Mouse (Mus musculus) adrenal gland, postnatal 25 days (tissue): ENCODE results near the gene Zfp944. TPM values are rescaled to one million over a fixed set of nuclear protein-coding genes. Genes with fewer than 3 reads are reported as not detected.
A peak's percentile ranks its signal among the peaks of the same experiment; 100 is the strongest.
"Not testable (repeated sequence)": the region's sequence is repeated elsewhere in the genome, so short reads cannot be mapped to it uniquely, and the experiment has no call there.

Experiments
- DNase-seq: peaks from one replicate; pipeline ENCODE4 v3.0.0; 2021; ENCODE audit warnings: mixed read lengths
- long read RNA-seq: library from polyadenylated mRNA; stranded (forward); transcript quantifications from one replicate; pipeline ENCODE4 v2.0.0, GENCODE M21; 2021
- total RNA-seq: library from RNA; stranded (reverse); gene quantifications from 2 replicates; pipeline ENCODE4 v1.2.3, GENCODE M21; 2021

Zfp944 gene
- total RNA-seq = 7.2 and 7.7 TPM in 2 replicates
- long read RNA-seq, partial matches to known transcripts = 1 of 12 reads
- long read RNA-seq, other reads (novel, unspliced or antisense) = 8 of 12 reads

DNA sequence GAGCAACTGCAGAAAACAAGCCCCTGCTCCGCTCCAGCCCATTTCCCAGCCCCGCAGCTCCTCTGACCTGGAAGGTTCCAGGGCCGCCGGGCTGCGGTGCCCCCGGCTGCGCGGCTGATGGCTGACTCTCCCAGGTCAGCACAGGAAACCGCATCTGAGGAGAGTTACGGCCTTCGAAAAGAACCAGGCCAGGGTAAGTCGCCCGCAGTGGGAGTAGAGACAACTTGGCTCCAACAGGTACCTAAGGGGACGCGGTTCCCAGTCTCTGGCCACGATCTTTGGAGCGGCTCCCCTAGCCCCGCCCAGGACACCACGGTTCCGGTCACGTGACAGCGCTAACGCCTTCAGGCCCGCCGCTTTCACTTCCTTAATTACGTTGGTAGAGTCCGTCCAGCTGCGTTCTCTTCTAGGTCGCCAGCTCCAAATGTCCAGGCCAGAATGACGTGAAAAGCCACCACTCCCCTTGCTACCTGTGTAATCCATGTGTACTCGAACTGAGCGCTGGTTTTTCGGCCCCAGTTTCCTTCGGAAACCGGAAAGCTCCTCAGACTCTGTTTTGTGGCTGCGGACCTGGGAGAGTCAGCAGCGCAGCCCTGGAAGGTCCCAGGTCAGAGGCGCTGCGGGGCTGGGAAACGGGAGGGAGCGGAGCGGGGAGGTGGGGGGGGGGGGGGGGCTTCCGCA lies at the start of gene Zfp944, which contains the start of gene Zfp758:
Zfp944 (minus strand) TSS at position 300 of the 681 bp plus-strand sequence.
Zfp758 (plus strand) TSS at position 353 of the 681 bp plus-strand sequence.
- DNase-seq = peak; percentile 28

DNA sequence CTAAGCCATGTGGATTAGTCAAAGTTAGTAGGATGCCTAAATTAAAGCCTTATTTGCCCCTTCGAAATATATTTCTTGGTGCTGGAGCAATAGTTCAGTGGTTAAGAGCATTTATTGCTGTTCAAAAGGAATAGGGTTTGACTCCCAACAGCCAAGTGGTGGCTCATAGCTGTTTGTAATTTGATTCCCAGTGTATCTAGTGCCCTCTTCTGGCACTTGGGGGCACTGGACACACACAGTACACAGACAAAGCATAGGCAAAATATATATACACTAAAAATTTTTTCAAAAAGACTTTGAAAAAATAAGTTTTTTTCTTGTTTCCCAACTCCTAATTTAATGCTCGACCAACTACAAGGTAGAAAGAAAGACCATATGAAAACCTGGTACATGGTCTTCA lies 49.6 kb upstream of the Zfp944 start:
- peak; percentile 16 for DNase-seq

DNA sequence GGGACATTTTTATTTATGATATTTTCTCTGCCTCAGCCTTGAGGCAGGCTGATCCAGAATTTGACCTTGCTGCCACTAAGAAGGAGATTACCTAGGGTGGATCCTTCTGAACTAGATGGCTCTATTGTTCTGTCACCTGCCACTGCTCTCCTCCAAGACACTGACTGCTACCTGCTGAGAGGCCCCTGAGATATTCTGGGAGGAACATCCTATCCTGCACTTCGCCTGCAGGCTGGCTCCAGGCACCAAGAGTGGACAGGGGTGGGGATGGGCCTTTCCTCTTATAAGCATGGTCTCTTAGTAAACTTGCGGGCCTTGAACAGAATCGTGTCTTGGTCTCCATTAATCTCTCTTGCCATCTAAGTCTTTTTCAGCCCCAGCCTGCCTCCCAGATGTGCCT lies 2.7 kb upstream of the Zfp944 start:
- DNase-seq = no peak

DNA sequence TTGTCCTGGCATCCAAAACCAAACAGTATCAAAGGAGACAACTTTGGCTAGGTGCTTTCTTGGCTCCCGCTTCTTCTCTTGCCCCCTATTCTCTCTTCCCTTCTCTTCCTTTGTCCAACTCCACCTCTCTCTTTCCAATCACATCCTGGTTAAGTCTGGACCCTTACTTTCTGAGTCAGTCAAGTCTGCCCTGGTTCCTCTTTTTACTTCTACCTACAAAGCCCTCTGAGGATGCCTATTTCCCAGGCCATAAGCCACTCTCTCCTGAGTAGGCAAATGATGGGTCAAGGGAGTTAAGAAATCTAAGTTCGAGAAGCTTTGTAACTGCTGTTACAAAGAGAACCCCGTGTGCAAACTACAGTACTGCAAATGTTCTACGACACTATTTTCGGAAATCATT lies 628 bp downstream of the Zfp944 start:
- DNase-seq = no peak

DNA sequence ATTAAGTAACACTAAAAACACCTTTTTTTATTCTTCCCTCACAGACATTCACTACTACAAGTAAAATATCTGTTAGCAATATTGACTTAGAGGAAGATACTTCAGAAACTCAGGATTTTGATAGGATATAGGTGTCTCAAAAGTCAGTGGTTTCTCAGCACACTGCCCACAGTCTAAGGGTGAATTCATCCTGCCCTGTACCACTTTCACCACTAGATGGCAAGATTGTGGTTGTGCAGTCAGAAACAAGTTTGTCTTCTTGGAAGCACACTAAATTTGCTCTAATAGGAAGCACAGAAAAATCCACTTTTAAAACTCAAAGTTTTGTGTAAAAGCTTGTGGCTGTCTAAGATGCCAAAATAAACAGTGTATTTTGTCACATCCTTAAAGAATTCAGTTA lies 8.4 kb downstream of the Zfp944 start:
- no peak for DNase-seq

DNA sequence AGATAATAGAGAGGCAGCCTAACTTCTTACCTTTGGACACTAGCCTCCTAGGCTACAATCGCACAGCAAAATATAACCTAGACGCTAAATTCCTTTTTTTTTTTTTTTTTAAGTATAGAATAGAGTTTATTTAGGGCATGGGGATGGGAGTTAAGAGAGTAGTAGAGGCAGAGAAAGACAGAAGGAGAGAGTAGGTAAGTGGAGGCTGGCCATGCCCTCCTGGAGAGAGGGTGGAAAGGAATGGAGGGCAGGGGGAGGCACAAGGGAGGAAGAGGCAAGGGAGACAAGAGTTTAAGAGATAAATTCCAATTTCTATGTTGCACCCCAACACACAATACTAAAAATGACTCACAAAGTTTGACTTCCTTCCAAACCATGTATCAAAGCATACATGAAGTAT lies 46.0 kb downstream of the Zfp944 start:
- not testable (repeated sequence) for DNase-seq

DNA sequence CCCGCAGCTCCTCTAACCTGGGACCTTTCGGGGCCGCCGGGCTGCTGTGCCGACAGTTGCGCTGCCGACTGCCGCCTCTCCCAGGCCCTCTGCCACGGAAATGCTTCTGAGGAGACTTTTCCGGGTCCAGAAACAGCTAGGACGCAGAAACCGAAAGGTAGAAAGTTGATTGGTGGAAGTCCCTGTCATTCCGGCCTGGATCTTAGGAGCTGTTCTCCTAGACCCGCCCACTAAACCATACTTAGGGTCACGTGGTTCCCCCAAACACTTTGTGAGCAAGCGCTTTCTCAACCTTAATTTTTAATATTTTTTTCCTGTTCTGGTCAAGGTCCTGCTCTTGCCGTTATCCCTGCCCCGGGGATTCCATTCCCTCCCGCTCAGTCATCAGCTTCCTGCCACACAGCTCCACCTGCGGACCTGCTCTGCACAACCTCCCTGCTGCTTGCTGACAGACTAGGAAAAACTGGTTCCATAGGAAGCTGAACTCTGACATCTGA lies 46.4 kb downstream of the Zfp944 start, which contains the start of gene CT030661.1:
CT030661.1 (minus strand) TSS at position 108 of the 497 bp plus-strand sequence.
- DNase-seq = peak; percentile 76

DNA sequence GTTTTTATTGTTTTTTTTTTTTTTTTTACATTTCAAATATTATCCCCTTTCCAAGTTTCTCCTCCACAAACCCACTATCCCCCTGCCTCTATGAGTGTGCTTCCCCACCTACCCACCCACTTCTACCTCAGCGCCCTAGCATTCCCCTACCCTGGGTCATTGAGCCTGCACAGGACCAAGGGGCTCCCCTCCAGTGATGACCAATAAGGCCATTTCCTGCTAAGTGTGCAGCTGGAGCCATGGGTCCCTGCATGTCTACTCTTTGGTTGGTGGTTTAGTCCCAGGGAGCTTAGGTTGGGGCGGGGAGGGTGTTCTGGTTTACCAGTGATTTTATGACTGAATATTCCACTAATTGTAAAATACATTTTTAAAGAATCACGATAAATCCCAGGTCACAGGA lies 47.0 kb downstream of the Zfp944 start:
- not testable (repeated sequence) for DNase-seq

Other genes with a start within 250 kb of the Zfp944 start
- 1.1 and 1.6 TPM in 2 replicates for gene Zfp947, start 195.2 kb downstream of the Zfp944 start, total RNA-seq
- 5.0 TPM in 2 replicates for gene Zfp994, start 135.8 kb downstream of the Zfp944 start, total RNA-seq
- gene CT030661.1, start 46.6 kb downstream of the Zfp944 start, total RNA-seq = 11.4 and 11.7 TPM in 2 replicates
- gene Zfp758, start 53 bp upstream of the Zfp944 start, total RNA-seq = 8.9 and 11.0 TPM in 2 replicates
- gene Zfp946, start 62.8 kb upstream of the Zfp944 start, total RNA-seq = 7.3 and 8.4 TPM in 2 replicates
- gene Vmn2r111, start 212.1 kb upstream of the Zfp944 start, total RNA-seq = not detected in 2 replicates
- gene Vmn2r112, start 239.6 kb upstream of the Zfp944 start, total RNA-seq = not detected in 2 replicates